Mouse (Mus musculus): Measurements from ENCODE around the gene Sytl1.

GRCm38 (mm10) chr4:133252089-133252488 lies 10.8 kb downstream of the Sytl1 start:
- TF ChIP-seq EP300 (IDR thresholded peaks at IDR 0.05; ENCODE audit: low read depth) (no peak), CTCF (IDR thresholded peaks at IDR 0.05; ENCODE audit: low read depth) (peak; percentile 11; the same call in 1 of the 2 replicates)

Data from heart, postnatal 0 days (tissue).